Mouse (Mus musculus) hindbrain, embryonic 12.5 days (tissue): ENCODE data around the gene Fchsd2. TPM values are rescaled to one million over a fixed set of nuclear protein-coding genes. Genes with fewer than 3 reads are reported as not detected.
A peak's percentile ranks its signal among the peaks of the same experiment; 100 is the strongest.

Source experiments
- ATAC-seq: fragments of 200-750 bp; cut with Nextera tagmentation; 2 replicates; pipeline ENCODE4 v1.8.0; 2017; ENCODE audit warnings: moderate TSS enrichment; ENCODE audit not compliant: low FRiP score
- H3K27ac ChIP-seq: fragments of 300-500 bp; sonication (generic); 2 replicates; pipeline ENCODE4 v1.5.1; 2016; ENCODE audit warnings: mild to moderate bottlenecking
- H3K27me3 ChIP-seq: fragments of 300-500 bp; sonication (generic); 2 replicates; pipeline ENCODE4 v1.6.1; 2016; ENCODE audit warnings: mild to moderate bottlenecking
- H3K36me3 ChIP-seq: fragments of 300-500 bp; sonication (generic); 2 replicates; pipeline ENCODE4 v1.6.1; 2016; ENCODE audit warnings: mild to moderate bottlenecking
- H3K4me1 ChIP-seq: fragments of 300-500 bp; sonication (generic); 2 replicates; pipeline ENCODE4 v1.6.1; 2016
- H3K4me2 ChIP-seq: fragments of 300-500 bp; sonication (generic); replicated peaks from 2 replicates; pipeline ENCODE4 v1.6.1; 2016; ENCODE audit warnings: mild to moderate bottlenecking
- H3K4me3 ChIP-seq: fragments of 300-500 bp; sonication (generic); 2 replicates; pipeline ENCODE4 v1.5.1; 2016; ENCODE audit warnings: mild to moderate bottlenecking
- H3K9ac ChIP-seq: fragments of 300-500 bp; sonication (generic); 2 replicates; pipeline ENCODE4 v1.6.1; 2016; ENCODE audit warnings: mild to moderate bottlenecking, moderate library complexity
- H3K9me3 ChIP-seq: fragments of 300-500 bp; sonication (generic); replicated peaks from 2 replicates; pipeline ENCODE4 v1.6.1; 2016; ENCODE audit warnings: mild to moderate bottlenecking
- WGBS: fragments of 180-500 bp; shearing (Covaris S2); methylation state at CpG from one replicate; pipeline ENCODE4 v1.1.7; 2016; 5-methylcytosine and 5-hydroxymethylcytosine counted together
- polyA plus RNA-seq: library from polyadenylated mRNA; unstranded; fragments of >200 nt; fragmentation: Nextera tagmentation; extraction: Ambion mirVana; gene quantifications from 2 replicates; pipeline ENCODE4 v1.2.1, GENCODE M21; 2016

Gene Fchsd2
- polyA plus RNA-seq, 1 experiment from 2014 or later = 40.0 TPM

DNA sequence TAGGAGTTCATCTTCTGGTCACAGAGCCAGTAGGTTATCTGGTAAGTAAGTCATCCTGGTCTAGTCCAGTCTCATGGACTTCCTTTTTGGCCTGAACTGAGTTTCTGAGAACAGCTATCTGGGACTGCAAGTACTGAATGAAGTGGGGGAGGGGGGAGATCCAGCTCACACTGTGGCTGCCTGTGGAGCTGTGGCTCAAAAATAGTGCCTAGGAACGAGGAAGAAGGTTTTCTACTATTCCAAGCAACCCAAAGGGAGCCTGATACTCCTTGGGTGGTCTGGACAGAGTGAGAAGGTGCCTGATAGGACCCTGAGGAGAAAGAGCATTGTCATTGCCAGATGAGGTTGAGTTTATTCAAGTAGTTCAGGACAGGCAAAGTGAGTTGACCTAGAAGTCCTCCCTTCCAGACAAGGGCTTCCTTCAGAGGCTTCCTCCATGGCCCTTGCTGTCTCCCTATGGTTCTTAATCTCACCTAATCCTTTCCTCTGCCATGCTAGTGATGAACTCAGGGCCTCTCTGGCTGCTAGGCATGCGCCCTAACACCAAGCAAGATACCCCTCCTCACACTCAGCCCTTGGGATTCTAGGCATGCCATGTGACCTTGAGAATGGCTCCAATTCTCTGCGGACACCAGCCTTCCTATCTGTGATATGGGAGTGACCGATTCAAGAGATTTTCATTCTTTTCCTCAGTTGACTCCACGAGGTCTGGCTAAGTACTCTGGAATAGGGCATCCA, 14.6 kb downstream of the Fchsd2 start:
- ATAC-seq = no peak
- peak overlapping the region; percentile 99 for H3K27ac ChIP-seq
- WGBS = 38% methylated on average over 5 of the region's 5 CpGs
- H3K4me2 ChIP-seq = peak overlapping the region; percentile 68
- H3K4me3 ChIP-seq = peak overlapping the region; percentile 68
- peaks cover 11% of the 10 kb centered on the region for H3K36me3 ChIP-seq
- no peaks in the 10 kb centered on the region for H3K27me3 ChIP-seq
- peak overlapping the region; percentile 62 for H3K9ac ChIP-seq
- H3K9me3 ChIP-seq = no peaks in the 10 kb centered on the region
- peaks cover 14% of the 10 kb centered on the region for H3K4me1 ChIP-seq

DNA sequence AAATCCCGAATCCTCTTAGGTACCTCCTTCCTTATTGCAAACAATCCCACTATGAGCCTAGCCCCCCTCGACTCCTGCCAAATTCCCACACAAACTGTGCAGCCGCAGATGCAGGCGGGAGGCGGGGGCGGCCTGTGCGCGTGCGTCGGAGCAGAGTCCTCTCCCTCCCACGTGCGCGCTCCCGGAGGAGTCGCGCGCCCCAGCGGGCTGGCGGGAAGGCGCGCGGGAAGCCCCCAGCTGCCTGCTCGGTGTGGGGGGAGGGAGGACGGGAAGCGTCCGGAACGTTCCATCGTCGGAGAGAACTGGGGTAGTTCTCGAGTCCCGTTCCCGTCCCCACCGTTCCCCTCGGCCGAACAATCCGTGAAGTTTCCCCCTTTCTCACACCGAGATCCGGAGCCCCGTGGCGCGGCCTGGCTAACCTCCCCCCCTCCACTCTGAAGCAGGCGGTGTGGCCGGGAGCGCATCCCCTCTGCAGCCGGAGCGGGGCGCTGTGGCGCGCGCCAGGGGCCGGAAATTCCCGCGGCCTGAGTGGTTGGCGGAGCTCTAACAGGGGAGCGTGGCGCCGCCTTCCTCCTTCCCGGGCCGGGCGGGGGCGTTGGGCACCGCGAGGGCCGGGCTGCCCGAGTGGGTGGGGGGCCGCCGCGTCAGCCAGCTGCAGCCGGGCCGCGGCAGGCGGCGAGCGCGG, 15.4 kb downstream of the Fchsd2 start:
- peak overlapping the region; percentile 99 for H3K27ac ChIP-seq
- no peaks in the 10 kb centered on the region for H3K9me3 ChIP-seq
- H3K4me1 ChIP-seq = peaks cover 14% of the 10 kb centered on the region
- peaks cover 11% of the 10 kb centered on the region for H3K36me3 ChIP-seq
- H3K9ac ChIP-seq = peak overlapping the region; percentile 89
- no peaks in the 10 kb centered on the region for H3K27me3 ChIP-seq
- whole genome bisulfite sequencing = under 1% methylated on average over 65 of the region's 75 CpGs
- peak overlapping the region; percentile 68 for H3K4me3 ChIP-seq
- peak overlapping the region; percentile 68 for H3K4me2 ChIP-seq
- ATAC-seq = peak; percentile 96

DNA sequence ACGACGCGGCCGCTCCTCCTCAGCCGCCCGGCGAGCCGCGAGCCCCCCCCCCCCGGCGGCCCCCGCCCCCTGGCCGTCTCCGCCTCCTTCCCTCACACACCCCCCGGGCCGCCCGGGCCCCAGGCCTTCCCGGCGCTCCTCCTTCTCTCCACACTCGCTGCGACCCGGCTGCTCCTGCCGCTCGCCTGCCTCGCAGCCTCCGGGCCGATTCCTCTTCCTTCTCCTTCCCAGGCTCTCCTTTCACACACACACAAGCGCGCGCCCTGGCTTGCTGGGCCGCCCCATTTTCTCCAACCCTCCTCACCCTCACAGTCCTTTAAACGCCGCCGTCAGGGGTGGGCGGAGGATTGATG, 16.0 kb downstream of the Fchsd2 start:
- H3K9me3 ChIP-seq = no peaks in the 10 kb centered on the region
- peak overlapping the region; percentile 68 for H3K4me3 ChIP-seq
- peaks cover 14% of the 10 kb centered on the region for H3K4me1 ChIP-seq
- peak overlapping the region; percentile 89 for H3K9ac ChIP-seq
- H3K27ac ChIP-seq = peak overlapping the region; percentile 99
- ATAC-seq = no peak; the same call in 1 of the 2 replicates
- H3K4me2 ChIP-seq = peak overlapping the region; percentile 68
- no peaks in the 10 kb centered on the region for H3K27me3 ChIP-seq
- peaks cover 15% of the 10 kb centered on the region for H3K36me3 ChIP-seq
- WGBS = 0% methylated on average over 6 of the region's 35 CpGs

DNA sequence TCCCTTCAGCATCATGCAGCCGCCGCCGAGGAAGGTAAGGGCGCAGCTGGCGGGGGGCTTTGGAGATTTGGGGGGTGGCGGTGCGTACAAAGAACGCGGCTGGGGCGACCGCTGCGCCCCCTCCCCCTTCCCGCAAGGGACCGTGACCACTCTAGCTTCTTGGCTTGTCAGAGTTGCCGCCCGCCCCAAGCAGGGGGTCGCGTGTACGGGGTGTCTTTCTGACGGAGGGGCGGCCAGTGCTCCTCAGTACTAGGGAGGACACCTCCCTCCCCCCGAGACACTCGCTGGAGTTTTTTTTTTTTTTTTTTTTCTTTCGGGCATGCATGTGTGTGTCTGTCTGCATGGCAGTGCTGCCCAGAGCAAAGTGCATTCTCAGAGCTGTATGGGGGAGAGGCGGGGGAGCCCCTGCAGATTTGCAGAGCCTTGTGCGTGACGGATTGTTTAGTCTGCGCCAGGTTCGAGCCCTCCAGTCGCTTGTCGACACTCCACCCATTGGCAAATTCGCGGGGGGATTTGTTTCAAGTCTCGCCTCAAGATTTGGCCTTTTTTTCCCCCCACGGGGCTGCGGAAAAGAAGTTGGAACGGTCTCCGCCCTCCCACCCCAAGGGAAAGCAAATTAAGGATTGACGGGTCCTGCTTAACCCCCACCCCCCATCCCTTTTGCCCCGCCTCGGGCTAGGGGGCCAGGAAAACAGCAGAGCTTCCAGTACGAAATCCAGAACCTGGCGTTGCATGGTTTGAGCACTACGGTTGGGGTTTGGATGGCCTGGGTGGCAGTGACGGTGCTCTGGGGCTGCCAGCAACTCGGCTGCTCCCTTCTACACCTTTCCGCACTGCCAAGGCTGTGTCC, 16.6 kb downstream of the Fchsd2 start:
- under 1% methylated on average over 47 of the region's 47 CpGs for WGBS
- ATAC-seq = peak; percentile 26
- Histone ChIP-seq H3K4me3 (peak overlapping the region; percentile 68), H3K36me3 (peaks cover 16% of the 10 kb centered on the region), H3K9ac (peak overlapping the region; percentile 89), H3K9me3 (no peaks in the 10 kb centered on the region), H3K27me3 (no peaks in the 10 kb centered on the region), H3K27ac (peak overlapping the region; percentile 99), H3K4me1 (peaks cover 14% of the 10 kb centered on the region), H3K4me2 (peak overlapping the region; percentile 68)

DNA sequence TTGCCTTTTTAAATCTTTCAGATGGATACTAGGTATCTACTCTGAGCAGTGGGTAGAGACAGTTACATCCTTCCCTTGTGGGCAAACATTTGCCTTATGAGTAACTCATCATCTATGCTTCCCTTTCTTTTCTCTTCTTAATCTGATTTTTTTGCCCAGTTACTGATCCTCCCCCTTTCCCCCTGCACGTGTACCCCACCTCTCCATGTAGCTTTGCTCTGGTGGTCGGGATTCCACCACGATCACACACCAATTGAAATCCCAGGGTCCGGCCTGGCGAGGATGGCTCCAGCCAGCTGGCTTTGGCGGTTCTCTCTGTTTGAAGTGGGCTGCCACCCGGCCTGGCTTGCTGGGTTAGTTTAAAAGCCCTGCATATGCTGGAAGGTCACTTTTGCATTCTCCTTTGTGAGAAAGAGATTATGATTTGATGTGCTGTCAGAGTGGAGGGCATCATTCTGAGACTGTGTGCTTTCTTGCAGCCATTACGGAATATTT, 17.2 kb downstream of the Fchsd2 start:
- H3K9me3 ChIP-seq = no peaks in the 10 kb centered on the region
- peak overlapping the region; percentile 99 for H3K27ac ChIP-seq
- H3K36me3 ChIP-seq = peaks cover 20% of the 10 kb centered on the region
- H3K4me2 ChIP-seq = peak overlapping the region; percentile 68
- H3K4me3 ChIP-seq = peak overlapping the region; percentile 68
- peaks cover 12% of the 10 kb centered on the region for H3K4me1 ChIP-seq
- no peak for ATAC-seq
- H3K9ac ChIP-seq = peak overlapping the region; percentile 89
- H3K27me3 ChIP-seq = no peaks in the 10 kb centered on the region
- WGBS = 11% methylated on average over 8 of the region's 8 CpGs

DNA sequence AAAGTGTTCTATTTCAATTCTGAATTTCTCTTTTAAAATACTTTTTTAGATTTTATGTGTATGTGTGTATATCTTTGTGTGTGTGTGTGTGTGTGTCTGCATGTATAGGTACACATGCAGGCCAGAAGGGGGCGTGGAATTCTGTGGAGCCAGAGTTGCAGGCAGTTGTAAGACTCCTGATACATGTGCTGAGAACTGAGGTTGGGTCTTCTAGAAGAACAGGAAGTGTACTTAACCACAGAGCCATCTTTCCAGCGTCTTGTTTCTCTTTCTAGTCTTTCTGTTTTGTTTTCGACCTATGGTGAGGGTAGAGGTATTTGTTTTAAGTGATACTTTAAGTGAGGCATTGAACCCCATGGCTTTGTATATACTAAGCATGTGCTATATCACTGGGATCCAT, 20.7 kb downstream of the Fchsd2 start:
- 92% methylated on average over 3 of the region's 3 CpGs for WGBS
- Histone ChIP-seq H3K36me3 (peaks cover 49% of the 10 kb centered on the region), H3K27me3 (no peaks in the 10 kb centered on the region), H3K4me2 (no peak overlapping the region), H3K27ac (no peak overlapping the region), H3K9me3 (no peaks in the 10 kb centered on the region), H3K4me1 (peaks cover 6% of the 10 kb centered on the region), H3K9ac (no peak overlapping the region), H3K4me3 (no peak overlapping the region)
- no peak for ATAC-seq

DNA sequence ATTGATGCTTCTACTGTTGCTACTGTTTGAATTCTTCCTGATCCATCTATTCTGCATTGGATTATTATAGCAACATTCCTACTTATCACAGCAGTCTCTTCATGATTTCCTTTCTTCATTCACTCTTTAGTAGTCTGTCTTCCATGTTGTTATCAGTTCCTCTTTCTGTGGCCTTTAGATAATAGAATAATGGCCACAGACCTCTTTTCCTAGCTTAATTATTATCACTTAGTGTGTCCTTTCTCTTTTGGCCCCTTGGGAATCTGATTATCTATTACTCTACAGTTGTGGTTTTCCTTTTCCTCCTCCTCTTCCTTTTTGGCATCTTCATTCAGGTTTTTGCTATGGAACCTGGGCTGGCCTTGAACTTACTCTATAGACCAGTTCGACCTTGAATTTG, 21.7 kb downstream of the Fchsd2 start:
- WGBS = 94% methylated on average over 1 of the region's 1 CpGs
- no peak overlapping the region for H3K27ac ChIP-seq
- H3K27me3 ChIP-seq = no peaks in the 10 kb centered on the region

DNA sequence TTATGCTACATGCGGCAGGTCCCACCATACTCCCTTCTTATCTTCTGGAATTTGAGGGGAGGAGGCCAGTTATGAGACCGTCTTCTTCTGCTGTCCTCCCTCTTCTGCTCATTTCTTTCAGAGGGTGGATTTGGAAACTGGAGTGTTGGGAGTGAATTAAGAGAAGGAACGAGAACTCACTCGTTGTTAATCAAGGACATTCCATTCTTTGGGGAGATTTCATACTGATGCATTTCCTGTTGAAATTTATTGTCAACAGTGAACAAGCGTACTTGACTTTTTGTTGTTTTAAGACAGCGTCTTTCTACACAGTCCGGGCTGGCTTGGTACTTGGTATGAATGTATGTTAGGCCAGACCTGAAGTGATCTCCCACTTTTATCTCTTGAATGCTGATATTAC, 26.7 kb downstream of the Fchsd2 start:
- 93% methylated on average over 7 of the region's 7 CpGs for WGBS
- no peak for ATAC-seq
- Histone ChIP-seq H3K27me3 (no peaks in the 10 kb centered on the region), H3K4me1 (no peaks in the 10 kb centered on the region), H3K9me3 (no peaks in the 10 kb centered on the region), H3K27ac (no peak overlapping the region), H3K4me2 (no peak overlapping the region), H3K36me3 (peaks cover 45% of the 10 kb centered on the region), H3K4me3 (no peak overlapping the region), H3K9ac (no peak overlapping the region)

More for the DNA sequence above, 21.7 kb downstream of the Fchsd2 start:
- Histone ChIP-seq H3K9ac (no peak overlapping the region), H3K4me2 (no peak overlapping the region), H3K36me3 (peaks cover 54% of the 10 kb centered on the region), H3K4me1 (peaks cover 6% of the 10 kb centered on the region), H3K9me3 (no peaks in the 10 kb centered on the region), H3K4me3 (no peak overlapping the region)
- no peak for ATAC-seq

DNA sequence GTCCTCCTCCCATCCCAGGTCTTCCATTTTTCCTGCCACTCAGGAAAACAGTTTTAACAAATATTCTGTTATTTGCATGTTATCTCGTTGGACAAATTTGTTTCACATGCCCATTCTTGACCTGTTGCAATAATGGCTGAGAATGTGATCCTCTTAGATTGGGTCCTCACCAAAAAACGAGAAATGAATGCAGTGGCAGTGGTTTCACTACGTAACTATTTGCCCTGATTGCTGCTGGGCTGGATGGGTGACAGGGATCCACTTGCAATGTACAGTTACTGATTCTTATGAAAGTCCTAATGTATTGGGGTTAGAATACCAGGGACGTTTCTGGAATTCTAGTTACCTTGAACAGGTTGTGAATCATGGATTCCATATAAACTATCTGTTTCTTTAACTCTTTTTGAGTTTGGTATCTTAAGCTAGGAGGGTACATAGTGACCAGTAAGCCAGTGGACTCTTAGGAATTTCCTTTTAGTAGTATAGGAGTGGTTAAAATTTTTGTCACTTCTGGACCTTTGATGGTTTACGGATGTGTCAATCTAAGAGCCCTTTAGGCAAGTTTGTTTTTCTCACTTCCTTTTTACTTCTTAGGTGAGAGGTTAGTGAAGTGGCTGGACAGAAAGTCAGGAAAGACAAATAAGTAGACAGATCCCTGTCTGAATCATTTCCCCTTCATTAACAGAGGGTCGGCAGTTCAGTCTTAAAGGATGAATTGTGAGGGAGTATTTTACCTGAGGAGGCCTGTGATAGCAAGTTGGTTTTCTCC, 31.1 kb downstream of the Fchsd2 start:
- no peaks in the 10 kb centered on the region for H3K27me3 ChIP-seq
- no peak overlapping the region for H3K27ac ChIP-seq
- no peaks in the 10 kb centered on the region for H3K9me3 ChIP-seq
- no peaks in the 10 kb centered on the region for H3K4me1 ChIP-seq
- peaks cover 14% of the 10 kb centered on the region for H3K36me3 ChIP-seq
- no peak overlapping the region for H3K4me3 ChIP-seq
- no peak overlapping the region for H3K9ac ChIP-seq
- no peak for ATAC-seq
- H3K4me2 ChIP-seq = no peak overlapping the region
- 89% methylated on average over 6 of the region's 6 CpGs for WGBS

DNA sequence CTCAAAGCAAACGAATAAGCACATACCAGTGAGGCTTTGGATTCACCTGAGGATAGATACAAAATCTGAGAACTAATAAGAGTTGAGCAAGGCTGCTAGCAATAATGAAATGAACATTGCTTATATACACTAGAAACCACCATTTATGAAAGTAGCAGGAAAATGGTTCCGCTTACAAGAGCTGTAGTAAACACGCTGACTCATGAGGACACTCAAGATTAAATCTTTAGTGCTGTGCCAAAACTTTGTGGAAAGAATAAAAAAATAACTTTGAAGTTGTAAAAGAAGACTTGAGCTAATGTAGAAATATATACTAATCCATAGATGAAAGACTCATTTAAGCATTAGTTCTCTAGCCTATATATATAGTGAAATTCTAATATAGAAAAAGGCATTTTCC, 35.1 kb downstream of the Fchsd2 start:
- no peak overlapping the region for H3K4me3 ChIP-seq
- H3K36me3 ChIP-seq = no peaks in the 10 kb centered on the region
- H3K9ac ChIP-seq = no peak overlapping the region
- H3K27ac ChIP-seq = no peak overlapping the region
- H3K4me1 ChIP-seq = no peaks in the 10 kb centered on the region
- no peak for ATAC-seq
- H3K4me2 ChIP-seq = no peak overlapping the region
- WGBS = 86% methylated on average over 3 of the region's 3 CpGs
- no peaks in the 10 kb centered on the region for H3K9me3 ChIP-seq
- no peaks in the 10 kb centered on the region for H3K27me3 ChIP-seq

DNA sequence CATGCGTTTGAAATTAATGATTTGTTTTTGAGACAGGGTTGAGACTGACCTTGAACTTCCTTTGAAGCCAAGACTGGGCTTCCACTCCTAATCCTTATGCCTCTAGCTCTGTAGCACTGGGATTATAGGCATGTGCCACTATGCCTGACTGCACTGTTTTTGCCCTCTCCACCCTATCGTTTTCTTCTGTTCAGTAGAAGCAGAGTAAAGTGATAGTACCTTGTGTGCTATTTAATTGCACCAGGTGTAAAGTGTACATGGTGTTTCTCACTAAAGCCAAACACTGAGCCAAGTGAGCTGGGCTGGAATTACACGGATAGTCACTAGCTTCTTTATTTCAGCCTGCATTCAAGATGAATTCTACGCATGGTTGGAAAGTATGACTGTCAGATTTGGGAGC, 35.9 kb downstream of the Fchsd2 start:
- 89% methylated on average over 4 of the region's 4 CpGs for WGBS
- ATAC-seq = no peak

More for the DNA sequence above, 35.9 kb downstream of the Fchsd2 start:
- Histone ChIP-seq H3K36me3 (no peaks in the 10 kb centered on the region), H3K4me2 (no peak overlapping the region), H3K4me3 (no peak overlapping the region), H3K27me3 (no peaks in the 10 kb centered on the region), H3K27ac (no peak overlapping the region), H3K9me3 (no peaks in the 10 kb centered on the region), H3K9ac (no peak overlapping the region), H3K4me1 (no peaks in the 10 kb centered on the region)
